Mouse (Mus musculus) embryo, embryonic 10.5 days (tissue): Measurements from ENCODE around the gene 2310007B03Rik.

ENCODE experiments used
- DNase-seq: peaks from one replicate; pipeline ENCODE4 v3.0.0-alpha.2; 2015; ENCODE audit warnings: low spot score

Gene 2310007B03Rik

DNA sequence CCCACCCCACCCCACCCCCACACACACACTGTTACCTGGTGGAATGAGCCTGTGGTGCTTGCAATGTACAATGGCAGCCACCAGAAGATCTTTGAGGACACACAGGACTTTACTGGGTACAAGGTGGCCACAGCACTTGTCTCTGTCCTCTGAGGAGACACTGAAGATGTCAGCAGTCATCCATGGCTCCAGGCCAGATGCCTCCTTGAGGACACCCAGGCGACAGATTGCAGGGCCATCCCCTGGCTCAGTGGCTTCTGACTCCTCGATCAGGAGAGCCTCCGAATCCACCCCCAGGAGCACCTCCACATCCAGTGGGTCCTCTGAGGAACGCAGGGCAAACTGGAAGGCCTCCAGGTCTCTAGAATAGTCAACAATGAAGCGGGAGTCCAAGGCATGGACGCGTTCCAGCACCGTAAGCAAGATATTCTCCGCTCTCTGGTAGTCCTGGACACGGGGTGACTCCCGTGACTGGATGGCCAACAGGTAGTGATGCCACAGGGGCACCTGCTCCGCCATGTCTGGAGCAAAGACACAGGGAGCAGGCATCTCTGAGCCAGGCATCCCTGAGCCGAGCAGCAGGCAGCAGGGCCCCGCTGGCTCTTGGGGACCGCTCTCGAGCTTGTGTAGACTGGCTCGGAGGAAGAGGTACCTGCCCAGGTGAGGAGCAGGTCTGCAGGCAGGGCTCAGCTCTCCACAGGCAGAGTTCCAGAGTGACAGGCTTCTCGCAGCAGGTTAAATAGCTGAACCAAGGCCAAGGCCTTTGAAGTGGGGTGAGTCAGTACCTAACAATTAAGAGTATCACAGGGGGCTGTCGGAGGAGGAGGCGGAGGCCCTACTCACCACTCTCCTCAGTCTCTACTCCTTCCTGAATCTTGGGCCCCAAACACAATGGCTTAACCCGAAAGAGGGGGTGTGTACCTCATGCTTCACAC lies 915 bp downstream of the 2310007B03Rik start:
- DNase-seq: no peak

GRCm38 (mm10) chr1:93158916-93159315 lies 1.8 kb downstream of the 2310007B03Rik start:
- DNase-seq: no peak

DNA sequence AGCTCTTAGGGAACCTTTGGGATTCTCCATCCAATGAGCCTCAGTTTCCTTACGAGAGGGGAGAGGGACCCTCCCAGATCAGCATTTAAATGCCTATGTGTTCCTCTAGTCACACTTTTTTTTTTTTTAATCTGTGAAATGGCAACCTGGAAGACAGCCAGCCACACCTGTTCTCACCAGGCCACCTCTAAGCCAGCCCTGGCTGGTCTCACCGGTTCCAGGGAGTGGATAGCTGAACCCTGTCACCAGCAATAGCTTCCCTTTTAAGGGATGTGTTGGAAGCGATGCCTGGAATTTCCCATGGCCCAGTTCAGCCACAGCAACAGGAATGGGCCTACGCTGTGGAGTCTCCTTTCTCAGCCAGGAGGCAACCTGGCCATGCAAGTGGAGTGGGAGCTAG lies 3.2 kb downstream of the 2310007B03Rik start:
- DNase-seq: no peak

GRCm38 (mm10) chr1:93150907-93151661 lies 9.7 kb downstream of the 2310007B03Rik start:
- no peak for DNase-seq

DNA sequence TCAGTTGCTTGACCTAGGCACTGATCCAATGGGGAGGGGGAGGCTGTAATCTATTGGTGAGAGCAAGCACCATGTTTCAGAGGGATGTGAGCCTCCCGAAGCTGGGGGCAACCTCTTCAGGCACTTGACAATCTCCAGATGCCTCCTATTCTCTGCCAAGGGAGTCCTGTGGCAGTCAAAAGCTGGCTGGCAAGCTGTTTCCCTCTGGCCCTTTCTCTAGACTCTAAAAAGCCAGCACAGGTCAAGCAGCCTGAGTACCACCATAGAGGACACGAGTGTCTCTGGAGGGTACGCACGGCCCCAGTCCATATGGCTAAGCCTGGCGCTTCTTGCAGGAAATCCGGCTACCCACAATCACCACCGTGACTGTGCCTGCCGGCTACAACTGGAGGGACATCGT lies 16.6 kb downstream of the 2310007B03Rik start:
- no peak for DNase-seq

GRCm38 (mm10) chr1:93142871-93143270 lies 17.9 kb downstream of the 2310007B03Rik start:
- DNase-seq: no peak

GRCm38 (mm10) chr1:93139713-93140112 lies 21.0 kb downstream of the 2310007B03Rik start:
- no peak for DNase-seq

DNA sequence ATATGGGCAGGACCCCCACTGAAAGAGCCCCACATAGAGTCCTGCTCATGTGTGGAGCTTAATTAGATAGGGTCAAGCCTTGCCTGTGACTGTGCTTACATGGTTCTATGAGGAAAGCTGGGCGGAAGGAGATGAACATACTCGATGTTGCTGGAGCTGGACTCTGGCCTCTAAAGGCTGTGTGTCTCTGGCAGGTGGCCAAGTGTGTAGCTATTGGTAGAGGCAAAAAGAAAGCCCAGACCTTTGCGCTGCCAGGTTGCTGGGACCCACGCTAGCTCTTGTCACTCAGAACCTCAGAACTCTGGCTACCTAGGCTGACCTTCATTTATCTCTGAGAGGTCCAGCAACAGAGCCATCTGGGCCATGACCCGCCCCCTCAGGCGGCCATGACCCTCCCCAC lies 22.2 kb downstream of the 2310007B03Rik start:
- no peak for DNase-seq

DNA sequence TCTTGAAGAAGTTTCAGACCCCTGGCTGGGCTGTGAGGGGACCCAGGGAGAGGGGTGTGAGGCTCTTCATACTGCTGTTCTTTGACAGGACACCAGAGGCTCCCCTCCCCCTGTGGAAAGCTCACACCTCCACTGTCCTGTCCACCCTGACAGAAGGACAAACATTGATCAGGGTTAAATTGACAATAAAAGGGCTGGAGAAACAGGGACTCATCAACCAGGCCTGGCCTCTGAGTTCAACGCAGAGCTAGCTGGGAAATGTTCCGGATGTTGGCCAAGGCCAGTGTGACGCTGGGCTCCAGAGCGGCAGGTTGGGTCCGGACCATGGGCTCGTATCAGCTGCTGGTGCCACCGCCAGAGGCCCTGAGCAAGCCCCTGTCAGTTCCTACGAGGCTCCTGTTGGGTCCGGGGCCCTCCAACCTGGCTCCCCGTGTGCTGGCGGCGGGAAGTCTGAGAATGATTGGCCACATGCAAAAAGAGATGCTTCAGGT lies 25.7 kb downstream of the 2310007B03Rik start, which contains the start of gene Agxt:
Gene Agxt, plus strand, starts transcription at position 205 of the 491 bp plus-strand sequence.
- DNase-seq: no peak

GRCm38 (mm10) chr1:93132676-93133075 lies 28.1 kb downstream of the 2310007B03Rik start:
- no peak for DNase-seq

GRCm38 (mm10) chr1:93130242-93130983 lies 30.3 kb downstream of the 2310007B03Rik start:
- DNase-seq: no peak

GRCm38 (mm10) chr1:93128710-93129349 lies 31.9 kb downstream of the 2310007B03Rik start:
- peak; percentile 79 for DNase-seq

- DNase-seq: no peak
Observed at GRCm38 (mm10) chr1:93128209-93128608, 32.5 kb downstream of the 2310007B03Rik start.

GRCm38 (mm10) chr1:93125256-93125655 lies 35.5 kb downstream of the 2310007B03Rik start:
- DNase-seq: no peak

DNA sequence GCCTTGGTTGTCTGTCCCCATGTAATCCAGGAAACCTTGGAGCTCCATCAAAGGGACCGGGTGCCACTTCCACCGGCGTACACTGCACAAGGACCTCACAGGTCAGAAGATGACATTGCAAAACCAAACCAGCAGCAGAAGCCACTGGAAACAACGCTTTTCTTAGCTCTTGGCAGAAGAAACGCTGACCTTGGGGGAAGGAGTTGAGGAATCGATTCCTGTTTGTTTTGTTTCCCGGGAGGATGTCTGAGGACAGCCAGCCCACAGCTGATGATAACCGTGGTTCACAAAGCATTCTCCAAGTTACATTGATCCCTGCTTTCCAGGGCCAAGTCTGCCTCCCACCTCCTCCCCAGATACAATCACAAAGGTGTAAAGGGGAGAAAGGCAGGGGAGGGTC lies 36.7 kb downstream of the 2310007B03Rik start:
- no peak for DNase-seq

- no peak for DNase-seq
Observed at GRCm38 (mm10) chr1:93123179-93123854, 37.4 kb downstream of the 2310007B03Rik start.

- DNase-seq: no peak
Observed at GRCm38 (mm10) chr1:93118816-93119215, 41.9 kb downstream of the 2310007B03Rik start.

- no peak for DNase-seq
Observed at GRCm38 (mm10) chr1:93115471-93115870, 45.3 kb downstream of the 2310007B03Rik start.

GRCm38 (mm10) chr1:93114713-93115463 lies 45.9 kb downstream of the 2310007B03Rik start:
- peak; percentile 99 for DNase-seq

DNA sequence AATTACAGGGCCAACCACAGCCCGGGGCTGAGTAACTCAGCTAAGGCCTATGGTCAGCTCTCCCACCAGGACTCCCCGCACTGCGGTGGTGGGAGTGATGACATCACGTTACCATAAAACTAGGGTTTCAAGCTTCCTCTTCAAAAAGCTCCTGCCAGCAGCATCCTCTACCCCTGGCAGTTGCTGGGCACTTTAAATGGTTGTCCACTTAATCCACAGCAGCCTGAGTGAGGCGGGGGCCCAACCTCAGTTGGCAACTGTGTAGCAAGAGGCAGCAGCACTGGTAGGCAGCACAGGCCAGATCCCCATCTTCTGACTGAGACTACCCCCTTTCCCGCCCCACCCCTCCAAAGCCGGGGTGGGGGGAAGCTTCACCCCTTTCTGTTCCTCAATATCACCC lies 58.0 kb downstream of the 2310007B03Rik start:
- no peak for DNase-seq
